Mouse (Mus musculus): ENCODE data around the gene Ctso.

DNA sequence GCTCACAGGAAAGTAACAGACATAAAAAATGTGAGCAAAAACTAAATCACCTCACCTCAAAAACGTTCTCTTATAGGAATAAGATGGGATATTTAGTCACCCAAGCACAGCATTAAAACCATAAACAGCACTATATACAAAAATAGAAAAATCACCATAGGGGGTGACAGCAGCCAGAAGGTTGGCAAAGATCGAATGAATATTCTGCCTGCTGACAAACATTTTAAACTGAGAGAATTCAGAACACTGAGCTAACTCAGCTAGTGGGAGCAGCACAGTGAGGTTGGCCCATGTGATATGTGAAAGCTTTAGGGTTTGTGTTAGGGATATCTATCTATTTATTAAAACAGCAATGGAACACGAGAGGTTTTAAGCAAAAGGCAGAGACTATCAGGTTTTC lies 32.2 kb downstream of the Ctso start:
- no peak for TF ChIP-seq POLR2A (IDR thresholded peaks at IDR 0.05; ENCODE audit: insufficient read length, low read depth)
- TF ChIP-seq USF1 (IDR thresholded peaks at IDR 0.05; ENCODE audit: low read depth), result no peak
- no peak for TF ChIP-seq E2F4 (IDR thresholded peaks at IDR 0.05; ENCODE audit: insufficient read depth)
- TF ChIP-seq MYOD1 (IDR thresholded peaks at IDR 0.05; ENCODE audit: control insufficient read depth in 1 of 3, insufficient read length in 2 of 3, low read depth in 2 of 3), result no peak
- TF ChIP-seq TCF12 (IDR thresholded peaks at IDR 0.05; ENCODE audit: insufficient read depth, poor library complexity, severe bottlenecking), result no peak
- no peak for TF ChIP-seq TCF3 (IDR thresholded peaks at IDR 0.05; ENCODE audit: insufficient read length, low read depth)
- TF ChIP-seq MYOG (IDR thresholded peaks at IDR 0.05; ENCODE audit: control insufficient read depth in 1 of 3, insufficient read depth in 1 of 3, insufficient read length in 2 of 3, low read depth in 2 of 3), result no peak

Data from myocyte (in vitro differentiated cells).